Mouse (Mus musculus) liver, embryonic 14.5 days (tissue): ENCODE measurements around the gene Ggcx. TPM values are rescaled to one million over a fixed set of nuclear protein-coding genes. Genes with fewer than 3 reads are reported as not detected.
A peak's percentile ranks its signal among the peaks of the same experiment; 100 is the strongest.

ENCODE experiments used
- ATAC-seq: fragments of 200-750 bp; cut with Nextera tagmentation; 2 replicates; pipeline ENCODE4 v1.8.0; 2017; ENCODE audit warnings: moderate number of reproducible peaks, mild to moderate bottlenecking, moderate library complexity; ENCODE audit not compliant: insufficient read depth
- DNase-seq, 3 experiments: peaks; one replicate each; pipeline ENCODE4 v3.0.0-alpha.2; 2012 to 2013; ENCODE audit warnings: low read depth in 3 of 3, low spot score in 3 of 3
- H3K27ac ChIP-seq: fragments of 300-500 bp; sonication (generic); 2 replicates; pipeline ENCODE4 v1.5.1; 2014; ENCODE audit warnings: moderate library complexity, mild to moderate bottlenecking, control low read depth, inconsistent platforms
- H3K27me3 ChIP-seq: fragments of 300-500 bp; sonication (generic); 2 replicates; pipeline ENCODE4 v1.6.1; 2014; ENCODE audit warnings: mild to moderate bottlenecking, low read length, moderate library complexity; ENCODE audit not compliant: control insufficient read depth, insufficient read depth
- H3K36me3 ChIP-seq: fragments of 300-500 bp; sonication (generic); replicated peaks from 2 replicates; pipeline ENCODE4 v1.6.1; 2014; ENCODE audit warnings: low read depth; ENCODE audit not compliant: control insufficient read depth, insufficient read depth
- H3K4me1 ChIP-seq, 2 experiments: fragments of 200-500 bp in 1 of 2; fragments of 300-500 bp in 1 of 2; sonication (generic) in 1 of 2; replicated peaks; 2 replicates each; pipeline ENCODE4 v1.6.1; 2012 to 2014; ENCODE audit warnings: antibody characterized with exemption in 1 of 2, inconsistent platforms in 1 of 2, low read length in 1 of 2; ENCODE audit not compliant: control insufficient read depth in 2 of 2, insufficient read depth in 2 of 2
- H3K4me2 ChIP-seq: fragments of 300-500 bp; sonication (generic); 2 replicates; pipeline ENCODE4 v1.6.1; 2014; ENCODE audit warnings: low read depth, mild to moderate bottlenecking, control low read depth, moderate library complexity
- H3K4me3 ChIP-seq, 2 experiments: fragments of 200-500 bp in 1 of 2; fragments of 300-500 bp in 1 of 2; sonication (generic) in 1 of 2; 2 replicates each; pipeline ENCODE4 v1.5.1; 2012 to 2014; ENCODE audit warnings: low read depth in 2 of 2, low read length in 2 of 2, mild to moderate bottlenecking in 2 of 2, control low read depth in 1 of 2, inconsistent platforms in 1 of 2, moderate library complexity in 1 of 2; ENCODE audit not compliant: insufficient read depth in 1 of 2
- H3K9ac ChIP-seq: fragments of 300-500 bp; sonication (generic); replicated peaks from 2 replicates; pipeline ENCODE4 v1.6.1; 2014; ENCODE audit warnings: mild to moderate bottlenecking, control low read depth, moderate library complexity
- H3K9me3 ChIP-seq: fragments of 300-500 bp; sonication (generic); 2 replicates; pipeline ENCODE4 v1.6.1; 2016; ENCODE audit warnings: low read length, mixed read lengths; ENCODE audit not compliant: control insufficient read depth
- CTCF ChIP-seq: IDR thresholded peaks from 2 replicates; pipeline ENCODE4 v1.5.1; 2016; ENCODE audit warnings: antibody characterized with exemption, low read depth, control low read depth
- EP300 ChIP-seq: IDR thresholded peaks from 2 replicates; pipeline ENCODE4 v1.6.1; 2016; ENCODE audit warnings: antibody characterized with exemption, low read depth
- WGBS: fragments of 180-500 bp; shearing (Covaris S2); extraction: QIAGEN DNeasy Blood & Tissue Kit; methylation state at CpG from one replicate; pipeline ENCODE4 v1.1.7; 2014; ENCODE audit not compliant: insufficient replicate concordance; 5-methylcytosine and 5-hydroxymethylcytosine counted together
- polyA plus RNA-seq, 2 experiments: library from polyadenylated mRNA; depleted of rRNA in 1 of 2; stranded (reverse) in 1 of 2; unstranded in 1 of 2; fragments of >200 nt; fragmentation: Nextera tagmentation in 1 of 2; extraction: Ambion mirVana in 1 of 2; gene quantifications; 2 replicates each; pipeline versions ENCODE4 v1.2.1 to v1.2.3; 2012 to 2014

The Ggcx gene
- polyA plus RNA-seq, 2 experiments, result 5.7 to 11.3 TPM

- 2% methylated on average over 49 of the region's 49 CpGs for WGBS
- H3K27ac ChIP-seq, result peak within 1 kb of the TSS; percentile 80
- peaks cover 45 to 51% of the 10 kb centered on the region in 2 experiments for H3K4me1 ChIP-seq
- peaks cover 10% of the 10 kb centered on the region for H3K36me3 ChIP-seq
- peak within 1 kb of the TSS; percentile 73 for H3K4me2 ChIP-seq
- ATAC-seq (peak; percentile 85), DNase-seq (peak; percentile 75 to 80 (median 76))
- H3K9ac ChIP-seq, result peak within 1 kb of the TSS; percentile 93
- no peaks in the 10 kb centered on the region for H3K9me3 ChIP-seq
- peak within 1 kb of the TSS; percentile 81 to 87 for H3K4me3 ChIP-seq
- H3K27me3 ChIP-seq, result no peaks in the 10 kb centered on the region
- TF ChIP-seq EP300 (peak; percentile 6; the same call in 1 of the 2 replicates), CTCF (peak; percentile 61)
These were observed 33.9 kb upstream of the Ggcx start, which contains the start of gene Vamp5 for GRCm38 (mm10) chr6:72380131-72380770. TSS of gene Vamp5 (minus strand) at chr6:72380468.

- TF ChIP-seq EP300, result no peak
- TF ChIP-seq CTCF, result no peak
- Histone ChIP-seq H3K4me1 (peaks cover 57 to 66% of the 10 kb centered on the region in 2 experiments), H3K36me3 (peaks cover 27% of the 10 kb centered on the region), H3K4me2 (no peak overlapping the region), H3K4me3 (no peak overlapping the region), H3K9ac (no peak overlapping the region; the same call in 1 of the 2 replicates), H3K27me3 (no peaks in the 10 kb centered on the region), H3K27ac (peak overlapping the region; percentile 93), H3K9me3 (no peaks in the 10 kb centered on the region)
- WGBS, result 64% methylated on average over 6 of the region's 6 CpGs
- ATAC-seq (no peak), DNase-seq (no peak)
These were observed 31.6 kb upstream of the Ggcx start for GRCm38 (mm10) chr6:72382494-72382893.

GRCm38 (mm10) chr6:72383142-72383820 lies 30.8 kb upstream of the Ggcx start:
- no peaks in the 10 kb centered on the region for H3K27me3 ChIP-seq
- H3K4me2 ChIP-seq, result peak overlapping the region; percentile 59
- no peaks in the 10 kb centered on the region for H3K9me3 ChIP-seq
- H3K4me3 ChIP-seq, result peak overlapping the region in 1 of 2 experiments; percentile 25; a peak in 2 of 4 replicates
- WGBS, result 54% methylated on average over 6 of the region's 6 CpGs
- ATAC-seq (0 out of 2 replicates have a peak, but pooled peaks have one; percentile 12), DNase-seq (no peak)
- H3K4me1 ChIP-seq, result peaks cover 65 to 72% of the 10 kb centered on the region in 2 experiments
- peaks cover 27% of the 10 kb centered on the region for H3K36me3 ChIP-seq
- TF ChIP-seq EP300 (no peak), CTCF (no peak)
- H3K9ac ChIP-seq, result peak overlapping the region; percentile 55
- peak overlapping the region; percentile 93 for H3K27ac ChIP-seq

- TF ChIP-seq EP300 (peak; percentile 98), CTCF (no peak)
- Histone ChIP-seq H3K27me3 (no peaks in the 10 kb centered on the region), H3K9ac (peak overlapping the region; percentile 55), H3K27ac (peak overlapping the region; percentile 93), H3K36me3 (peaks cover 32% of the 10 kb centered on the region), H3K4me1 (peaks cover 64 to 75% of the 10 kb centered on the region in 2 experiments), H3K4me2 (peak overlapping the region; percentile 59), H3K9me3 (no peaks in the 10 kb centered on the region), H3K4me3 (peak overlapping the region in 1 of 2 experiments; percentile 25; a peak in 2 of 4 replicates)
- 8% methylated on average over 7 of the region's 7 CpGs for WGBS
- DNase-seq (peak; percentile 67 to 76 (median 70)), ATAC-seq (peak; percentile 79)
These were observed 30.2 kb upstream of the Ggcx start for GRCm38 (mm10) chr6:72383952-72384351.

- peak overlapping the region; percentile 93 for H3K27ac ChIP-seq
- H3K4me2 ChIP-seq, result no peak overlapping the region
- H3K4me1 ChIP-seq, result peaks cover 62 to 73% of the 10 kb centered on the region in 2 experiments
- TF ChIP-seq EP300 (peak; percentile 39; the same call in 1 of the 2 replicates), CTCF (no peak)
- H3K9me3 ChIP-seq, result no peaks in the 10 kb centered on the region
- no peak overlapping the region for H3K4me3 ChIP-seq
- no peak for ATAC-seq
- H3K36me3 ChIP-seq, result peaks cover 33% of the 10 kb centered on the region
- WGBS, result 22% methylated on average over 4 of the region's 4 CpGs
- no peaks in the 10 kb centered on the region for H3K27me3 ChIP-seq
- no peak for DNase-seq
- H3K9ac ChIP-seq, result no peak overlapping the region
These were observed 28.9 kb upstream of the Ggcx start for GRCm38 (mm10) chr6:72385258-72385657.
